Mouse (Mus musculus): ENCODE measurements around the gene Pllp.

Gene Pllp

GRCm38 (mm10) chr8:94649496-94649895, 46.6 kb downstream of the Pllp start:
- DNase-seq (ENCODE audit: low spot score in 2 of 2): no peak

GRCm38 (mm10) chr8:94646165-94646564, 49.9 kb downstream of the Pllp start:
- DNase-seq (ENCODE audit: low spot score in 2 of 2): no peak

- no peak for DNase-seq (ENCODE audit: low spot score in 2 of 2)
Measured at GRCm38 (mm10) chr8:94645202-94645601, 50.9 kb downstream of the Pllp start.

- no peak for DNase-seq (ENCODE audit: low spot score in 2 of 2)
Measured at GRCm38 (mm10) chr8:94641938-94642337, 54.1 kb downstream of the Pllp start.

- DNase-seq (ENCODE audit: low spot score in 2 of 2): no peak
Measured at GRCm38 (mm10) chr8:94641183-94641582, 54.9 kb downstream of the Pllp start.

- no peak for DNase-seq (ENCODE audit: low spot score in 2 of 2)
Measured at GRCm38 (mm10) chr8:94634211-94634610, 61.9 kb downstream of the Pllp start.

GRCm38 (mm10) chr8:94633564-94634194, 62.4 kb downstream of the Pllp start:
- DNase-seq (ENCODE audit: low spot score in 2 of 2): no peak
